Mouse (Mus musculus): ENCODE measurements around the gene Mycbpap.

The Mycbpap gene

GRCm38 (mm10) chr11:94475722-94476121 lies 45.8 kb downstream of the Mycbpap start:
- no peak for DNase-seq

- DNase-seq = no peak
These were observed 47.0 kb downstream of the Mycbpap start for GRCm38 (mm10) chr11:94474544-94474910.

- peak; percentile 76 to 82 for DNase-seq
These were observed 47.6 kb downstream of the Mycbpap start, which contains the start of gene Cacna1g for GRCm38 (mm10) chr11:94473707-94474543. TSS of gene Cacna1g (minus strand) at chr11:94474198.

GRCm38 (mm10) chr11:94472916-94473706 lies 48.4 kb downstream of the Mycbpap start:
- no peak for DNase-seq

- no peak for DNase-seq
These were observed 49.0 kb downstream of the Mycbpap start for GRCm38 (mm10) chr11:94472585-94472915.

- DNase-seq = no peak
These were observed 49.6 kb downstream of the Mycbpap start for GRCm38 (mm10) chr11:94471740-94472584.

- DNase-seq = no peak
These were observed 51.2 kb downstream of the Mycbpap start for GRCm38 (mm10) chr11:94470391-94470790.

GRCm38 (mm10) chr11:94469136-94470064 lies 52.1 kb downstream of the Mycbpap start:
- no peak for DNase-seq

- DNase-seq = no peak
These were observed 52.9 kb downstream of the Mycbpap start for GRCm38 (mm10) chr11:94468582-94469064.

GRCm38 (mm10) chr11:94466333-94466855 lies 55.1 kb downstream of the Mycbpap start:
- no peak for DNase-seq

GRCm38 (mm10) chr11:94464170-94464569 lies 57.4 kb downstream of the Mycbpap start:
- peak; percentile 44 to 49 for DNase-seq

- DNase-seq = peak; percentile 66 to 73
These were observed 59.7 kb downstream of the Mycbpap start for GRCm38 (mm10) chr11:94461856-94462255.

GRCm38 (mm10) chr11:94457001-94457400 lies 64.5 kb downstream of the Mycbpap start:
- no peak for DNase-seq

GRCm38 (mm10) chr11:94456347-94456746 lies 65.2 kb downstream of the Mycbpap start:
- no peak for DNase-seq

- no peak for DNase-seq
These were observed 66.3 kb downstream of the Mycbpap start for GRCm38 (mm10) chr11:94455161-94455820.

- no peak for DNase-seq
These were observed 66.8 kb downstream of the Mycbpap start for GRCm38 (mm10) chr11:94454756-94455155.
